Mouse (Mus musculus) heart, embryonic 14.5 days (tissue): ENCODE measurements around the gene Ano9. TPM values are rescaled to one million over a fixed set of nuclear protein-coding genes. Genes with fewer than 3 reads are reported as not detected.

Source experiments
- ATAC-seq: fragments of 200-750 bp; cut with Nextera tagmentation; 2 replicates; pipeline ENCODE4 v1.8.0; 2017; ENCODE audit warnings: low read depth, moderate TSS enrichment; ENCODE audit not compliant: insufficient number of reproducible peaks, insufficient read depth, low FRiP score
- H3K27ac ChIP-seq, 2 experiments: fragments of 200-500 bp in 1 of 2; fragments of 300-500 bp in 1 of 2; sonication (generic) in 1 of 2; replicated peaks in 1 of 2; 2 replicates each; pipeline ENCODE4 v1.5.1; 2012 to 2014; ENCODE audit warnings: low read depth in 2 of 2, low read length in 2 of 2, control low read depth in 1 of 2, mild to moderate bottlenecking in 1 of 2, mixed read lengths in 1 of 2; ENCODE audit not compliant: control insufficient read depth in 1 of 2, insufficient read depth in 1 of 2
- H3K27me3 ChIP-seq: fragments of 300-500 bp; sonication (generic); 2 replicates; pipeline ENCODE4 v1.6.1; 2014; ENCODE audit warnings: mild to moderate bottlenecking, low read length, control low read depth; ENCODE audit not compliant: control insufficient read depth, insufficient read depth
- H3K36me3 ChIP-seq: fragments of 300-500 bp; sonication (generic); 2 replicates; pipeline ENCODE4 v1.6.1; 2014; ENCODE audit warnings: mild to moderate bottlenecking, control low read depth, low read length, mixed read lengths; ENCODE audit not compliant: control insufficient read depth, insufficient read depth
- H3K4me1 ChIP-seq, 2 experiments: fragments of 200-500 bp in 1 of 2; fragments of 300-500 bp in 1 of 2; sonication (generic) in 1 of 2; 2 replicates each; pipeline ENCODE4 v1.6.1; 2012 to 2014; ENCODE audit warnings: low read length in 2 of 2, control low read depth in 1 of 2, mixed read lengths in 1 of 2; ENCODE audit not compliant: control insufficient read depth in 2 of 2, insufficient read depth in 2 of 2
- H3K4me2 ChIP-seq: fragments of 300-500 bp; sonication (generic); 2 replicates; pipeline ENCODE4 v1.6.1; 2014; ENCODE audit warnings: mild to moderate bottlenecking, low read length
- H3K4me3 ChIP-seq, 2 experiments: fragments of 200-500 bp in 1 of 2; fragments of 300-500 bp in 1 of 2; sonication (generic) in 1 of 2; 2 replicates each; pipeline ENCODE4 v1.5.1; 2012 to 2014; ENCODE audit warnings: low read length in 2 of 2, mild to moderate bottlenecking in 2 of 2, control low read depth in 1 of 2, low read depth in 1 of 2, moderate library complexity in 1 of 2; ENCODE audit not compliant: control insufficient read depth in 1 of 2, insufficient read depth in 1 of 2
- H3K9ac ChIP-seq: fragments of 300-500 bp; sonication (generic); 2 replicates; pipeline ENCODE4 v1.6.1; 2014; ENCODE audit warnings: mild to moderate bottlenecking, low read length
- H3K9me3 ChIP-seq: fragments of 300-500 bp; sonication (generic); 2 replicates; pipeline ENCODE4 v1.6.1; 2016; ENCODE audit warnings: low read length, control low read depth; ENCODE audit not compliant: control insufficient read depth
- WGBS: fragments of 180-500 bp; shearing (Covaris S2); extraction: QIAGEN DNeasy Blood & Tissue Kit; methylation state at CpG from one replicate; pipeline ENCODE4 v1.1.7; 2014; 5-methylcytosine and 5-hydroxymethylcytosine counted together
- polyA plus RNA-seq: library from polyadenylated mRNA; unstranded; fragments of >200 nt; fragmentation: Nextera tagmentation; extraction: Ambion mirVana; gene quantifications from 2 replicates; pipeline ENCODE4 v1.2.1, GENCODE M21; 2014

Gene Ano9
- polyA plus RNA-seq, 1 experiment from 2014 or later, result 0.34 TPM

GRCm38 (mm10) chr7:141099911-141100691 is 17.5 kb downstream of the Ano9 start, which contains the start of gene Sigirr:
Sigirr (minus strand) TSS chr7:141100572.
- Histone ChIP-seq H3K4me3 (peak within 1 kb of the TSS; percentile 45 to 51), H3K4me1 (peaks cover 6 to 12% of the 10 kb centered on the region in 2 experiments; a peak in 1 of 4 replicates), H3K9ac (peak within 1 kb of the TSS; percentile 69), H3K4me2 (peak within 1 kb of the TSS; percentile 92), H3K36me3 (no peaks in the 10 kb centered on the region), H3K27me3 (peaks cover 37% of the 10 kb centered on the region), H3K27ac (no peak within 1 kb of the TSS), H3K9me3 (no peaks in the 10 kb centered on the region)
- no peak for ATAC-seq
- WGBS, result under 1% methylated on average over 56 of the region's 56 CpGs

- Histone ChIP-seq H3K4me1 (peaks cover 9 to 16% of the 10 kb centered on the region in 2 experiments; a peak in 2 of 4 replicates), H3K27ac (no peak overlapping the region), H3K27me3 (peaks cover 37% of the 10 kb centered on the region), H3K4me3 (no peak overlapping the region), H3K36me3 (no peaks in the 10 kb centered on the region), H3K4me2 (no peak overlapping the region), H3K9me3 (no peaks in the 10 kb centered on the region), H3K9ac (no peak overlapping the region)
- 71% methylated on average over 5 of the region's 5 CpGs for WGBS
- no peak for ATAC-seq
These were observed 20.4 kb downstream of the Ano9 start for GRCm38 (mm10) chr7:141097177-141097576.

GRCm38 (mm10) chr7:141096649-141097056 is 21.0 kb downstream of the Ano9 start:
- Histone ChIP-seq H3K4me3 (0 out of 4 replicates have a peak overlapping the region, but pooled peaks of 1 of the 2 experiments have one; percentile 2), H3K36me3 (no peaks in the 10 kb centered on the region), H3K27me3 (peaks cover 35% of the 10 kb centered on the region), H3K4me2 (peak overlapping the region; percentile 38; the same call in 1 of the 2 replicates), H3K4me1 (peaks cover 9 to 16% of the 10 kb centered on the region in 2 experiments; a peak in 2 of 4 replicates), H3K27ac (0 out of 4 replicates have a peak overlapping the region, but pooled peaks of 1 of the 2 experiments have one; percentile 38), H3K9me3 (no peaks in the 10 kb centered on the region), H3K9ac (no peak overlapping the region)
- WGBS, result 41% methylated on average over 6 of the region's 6 CpGs
- peak; percentile 12; the same call in 1 of the 2 replicates for ATAC-seq

GRCm38 (mm10) chr7:141096021-141096420 is 21.6 kb downstream of the Ano9 start:
- H3K27ac ChIP-seq, result 0 out of 4 replicates have a peak overlapping the region, but pooled peaks of 1 of the 2 experiments have one; percentile 38
- WGBS, result 75% methylated on average over 6 of the region's 6 CpGs
- H3K27me3 ChIP-seq, result peaks cover 35% of the 10 kb centered on the region
- 0 out of 4 replicates have a peak overlapping the region, but pooled peaks of 1 of the 2 experiments have one; percentile 2 for H3K4me3 ChIP-seq
- ATAC-seq, result no peak
- no peaks in the 10 kb centered on the region for H3K36me3 ChIP-seq
- H3K9ac ChIP-seq, result no peak overlapping the region
- H3K4me2 ChIP-seq, result peak overlapping the region; percentile 38; the same call in 1 of the 2 replicates
- no peaks in the 10 kb centered on the region for H3K9me3 ChIP-seq
- peaks cover 9 to 16% of the 10 kb centered on the region in 2 experiments; a peak in 2 of 4 replicates for H3K4me1 ChIP-seq

GRCm38 (mm10) chr7:141094487-141095205 is 23.0 kb downstream of the Ano9 start:
- 62% methylated on average over 15 of the region's 15 CpGs for WGBS
- H3K27me3 ChIP-seq, result peaks cover 31% of the 10 kb centered on the region
- ATAC-seq, result no peak
- no peaks in the 10 kb centered on the region for H3K36me3 ChIP-seq
- H3K4me3 ChIP-seq, result no peak overlapping the region
- H3K27ac ChIP-seq, result no peak overlapping the region
- no peak overlapping the region for H3K9ac ChIP-seq
- H3K9me3 ChIP-seq, result no peaks in the 10 kb centered on the region
- peaks cover 6 to 7% of the 10 kb centered on the region in 2 experiments; a peak in 2 of 4 replicates for H3K4me1 ChIP-seq
- no peak overlapping the region for H3K4me2 ChIP-seq

GRCm38 (mm10) chr7:141093950-141094349 is 23.7 kb downstream of the Ano9 start:
- H3K9me3 ChIP-seq, result no peaks in the 10 kb centered on the region
- WGBS, result 84% methylated on average over 6 of the region's 6 CpGs
- H3K4me3 ChIP-seq, result no peak overlapping the region
- peaks cover 31% of the 10 kb centered on the region for H3K27me3 ChIP-seq
- ATAC-seq, result no peak
- no peak overlapping the region for H3K4me2 ChIP-seq
- no peak overlapping the region for H3K27ac ChIP-seq
- H3K36me3 ChIP-seq, result no peaks in the 10 kb centered on the region
- peaks cover 4 to 6% of the 10 kb centered on the region in 2 experiments; a peak in 2 of 4 replicates for H3K4me1 ChIP-seq
- H3K9ac ChIP-seq, result no peak overlapping the region

GRCm38 (mm10) chr7:141092051-141092735 is 25.4 kb downstream of the Ano9 start:
- peak overlapping the region; percentile 9 to 12; a peak in 1 of 4 replicates for H3K4me3 ChIP-seq
- H3K4me2 ChIP-seq, result peak overlapping the region; percentile 58
- H3K27ac ChIP-seq, result no peak overlapping the region
- peaks cover 41% of the 10 kb centered on the region for H3K27me3 ChIP-seq
- no peaks in the 10 kb centered on the region for H3K36me3 ChIP-seq
- H3K4me1 ChIP-seq, result peaks cover 4 to 6% of the 10 kb centered on the region in 2 experiments; a peak in 2 of 4 replicates
- peak; percentile 73 for ATAC-seq
- H3K9ac ChIP-seq, result no peak overlapping the region
- WGBS, result 6% methylated on average over 37 of the region's 37 CpGs
- H3K9me3 ChIP-seq, result no peaks in the 10 kb centered on the region
